Mouse (Mus musculus) lung, postnatal 0 days (tissue): Measurements from ENCODE around the gene Qrich2. TPM values are rescaled to one million over a fixed set of nuclear protein-coding genes. Genes with fewer than 3 reads are reported as not detected.

ENCODE experiments used
- ATAC-seq: fragments of 200-750 bp; cut with Nextera tagmentation; 2 replicates; pipeline ENCODE4 v1.8.0; 2017; ENCODE audit warnings: moderate library complexity
- DNase-seq: peaks from one replicate; pipeline ENCODE4 v3.0.0-alpha.2; 2016; ENCODE audit warnings: low spot score
- H3K27ac ChIP-seq: fragments of 300-500 bp; sonication (generic); 2 replicates; pipeline ENCODE4 v1.5.1; 2014; ENCODE audit warnings: antibody characterized with exemption, mild to moderate bottlenecking, low read length, mixed read lengths
- H3K27me3 ChIP-seq: fragments of 300-500 bp; sonication (generic); replicated peaks from 2 replicates; pipeline ENCODE4 v1.6.1; 2014; ENCODE audit warnings: low read length, mixed read lengths; ENCODE audit not compliant: insufficient read depth
- H3K36me3 ChIP-seq: fragments of 300-500 bp; sonication (generic); 2 replicates; pipeline ENCODE4 v1.6.1; 2014; ENCODE audit warnings: low read length, mixed read lengths; ENCODE audit not compliant: insufficient read depth
- H3K4me1 ChIP-seq: fragments of 300-500 bp; sonication (generic); 2 replicates; pipeline ENCODE4 v1.6.1; 2014; ENCODE audit warnings: antibody characterized with exemption, low read depth, low read length, mixed read lengths; ENCODE audit not compliant: insufficient read depth
- H3K4me2 ChIP-seq: fragments of 300-500 bp; sonication (generic); replicated peaks from 2 replicates; pipeline ENCODE4 v1.6.1; 2014; ENCODE audit warnings: low read depth, mild to moderate bottlenecking, low read length, moderate library complexity, mixed read lengths
- H3K4me3 ChIP-seq: fragments of 300-500 bp; sonication (generic); 2 replicates; pipeline ENCODE4 v1.5.1; 2014; ENCODE audit warnings: low read depth, low read length
- H3K9ac ChIP-seq: fragments of 300-500 bp; sonication (generic); replicated peaks from 2 replicates; pipeline ENCODE4 v1.6.1; 2014; ENCODE audit warnings: low read depth, mild to moderate bottlenecking
- H3K9me3 ChIP-seq: fragments of 300-500 bp; sonication (generic); 2 replicates; pipeline ENCODE4 v1.6.1; 2016; ENCODE audit warnings: low read length, mixed read lengths
- CTCF ChIP-seq: IDR thresholded peaks from 2 replicates; pipeline ENCODE4 v1.5.1; 2016; ENCODE audit warnings: antibody characterized with exemption, mild to moderate bottlenecking
- EP300 ChIP-seq: IDR thresholded peaks from 2 replicates; pipeline ENCODE4 v1.6.1; 2016; ENCODE audit warnings: antibody characterized with exemption, mild to moderate bottlenecking, control low read depth
- WGBS: fragments of 180-500 bp; shearing (Covaris S2); extraction: QIAGEN DNeasy Blood & Tissue Kit; methylation state at CpG from one replicate; pipeline ENCODE4 v1.1.7; 2014; 5-methylcytosine and 5-hydroxymethylcytosine counted together
- polyA plus RNA-seq: library from polyadenylated mRNA; unstranded; fragments of >200 nt; fragmentation: Nextera tagmentation; extraction: Ambion mirVana; gene quantifications from 2 replicates; pipeline ENCODE4 v1.2.1, GENCODE M21; 2015

Gene Qrich2
- polyA plus RNA-seq, 1 experiment from 2014 or later = 0.05 TPM

GRCm38 (mm10) chr11:116459786-116460185 lies 6.3 kb downstream of the Qrich2 start:
- no peak for ATAC-seq

DNA sequence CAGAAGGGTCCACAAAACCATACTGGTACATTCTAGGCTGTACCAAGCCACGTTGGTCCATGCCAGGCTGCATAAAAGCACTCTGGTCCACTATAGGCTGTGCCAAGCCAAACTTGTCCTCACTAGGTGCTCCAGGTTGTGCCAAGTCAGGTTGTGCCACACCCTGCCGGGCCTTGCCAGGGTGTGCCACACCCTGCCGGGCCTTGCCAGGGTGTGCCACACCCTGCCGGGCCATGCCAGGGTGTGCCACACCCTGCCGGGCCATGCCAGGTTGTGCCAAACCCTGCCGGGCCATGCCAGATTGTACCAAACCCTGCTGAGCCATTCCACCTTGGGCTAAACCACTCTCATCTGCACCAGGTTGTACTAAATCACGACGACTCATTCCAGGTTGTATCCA lies 9.8 kb downstream of the Qrich2 start:
- Histone ChIP-seq H3K4me1 (no peaks in the 10 kb centered on the region), H3K4me3 (no peak overlapping the region), H3K27me3 (no peaks in the 10 kb centered on the region), H3K9me3 (no peaks in the 10 kb centered on the region), H3K36me3 (no peaks in the 10 kb centered on the region), H3K9ac (no peak overlapping the region), H3K27ac (no peak overlapping the region), H3K4me2 (no peak overlapping the region)
- TF ChIP-seq CTCF (no peak), EP300 (no peak)
- DNase-seq (no peak), ATAC-seq (no peak)
- 76% methylated on average over 8 of the region's 8 CpGs for WGBS

More at GRCm38 (mm10) chr11:116459786-116460185, 6.3 kb downstream of the Qrich2 start:
- 56% methylated on average over 4 of the region's 4 CpGs for WGBS
- Histone ChIP-seq H3K36me3 (no peaks in the 10 kb centered on the region), H3K4me1 (no peaks in the 10 kb centered on the region), H3K4me2 (no peak overlapping the region), H3K9me3 (no peaks in the 10 kb centered on the region), H3K27ac (no peak overlapping the region), H3K4me3 (no peak overlapping the region), H3K27me3 (no peaks in the 10 kb centered on the region), H3K9ac (no peak overlapping the region)
- no peak for DNase-seq
- TF ChIP-seq CTCF (no peak), EP300 (no peak)

- Histone ChIP-seq H3K27me3 (no peaks in the 10 kb centered on the region), H3K27ac (no peak overlapping the region), H3K4me1 (no peaks in the 10 kb centered on the region), H3K9me3 (no peaks in the 10 kb centered on the region), H3K4me2 (no peak overlapping the region), H3K36me3 (no peaks in the 10 kb centered on the region), H3K4me3 (no peak overlapping the region), H3K9ac (no peak overlapping the region)
- ATAC-seq = no peak
- 76% methylated on average over 10 of the region's 10 CpGs for WGBS
- DNase-seq = no peak
- TF ChIP-seq CTCF (no peak), EP300 (no peak)
Measured at GRCm38 (mm10) chr11:116453889-116454288, 12.2 kb downstream of the Qrich2 start.

DNA sequence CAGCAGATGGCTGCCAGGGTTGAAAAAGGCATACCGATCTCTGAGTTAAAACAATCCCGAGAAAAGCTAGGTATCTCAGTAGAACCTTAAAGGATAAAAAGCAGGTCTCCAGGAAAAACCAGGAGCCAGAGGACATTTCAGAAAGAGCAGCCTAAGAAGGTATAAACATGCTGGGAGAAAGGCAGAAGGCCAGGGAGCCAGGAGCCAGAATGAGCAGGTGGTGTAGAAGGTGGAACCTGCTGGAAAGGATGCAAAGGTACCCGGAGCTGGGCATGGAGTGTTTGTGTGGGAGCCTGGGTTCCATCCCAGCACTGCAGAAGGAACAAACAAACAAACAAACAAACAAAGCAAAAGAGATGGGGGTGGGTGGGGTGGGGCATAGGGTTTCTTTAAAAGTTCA lies 16.7 kb downstream of the Qrich2 start:
- no peaks in the 10 kb centered on the region for H3K36me3 ChIP-seq
- no peak overlapping the region for H3K27ac ChIP-seq
- H3K4me2 ChIP-seq = no peak overlapping the region
- ATAC-seq (no peak), DNase-seq (no peak)
- TF ChIP-seq EP300 (no peak), CTCF (no peak)
- 0 out of 2 replicates have a peak, but pooled peaks cover 4% of the 10 kb centered on the region for H3K27me3 ChIP-seq
- no peaks in the 10 kb centered on the region for H3K9me3 ChIP-seq
- no peaks in the 10 kb centered on the region for H3K4me1 ChIP-seq
- H3K4me3 ChIP-seq = no peak overlapping the region
- no peak overlapping the region for H3K9ac ChIP-seq
- WGBS = 93% methylated on average over 3 of the region's 3 CpGs

GRCm38 (mm10) chr11:116447822-116448221 lies 18.2 kb downstream of the Qrich2 start:
- H3K36me3 ChIP-seq = no peaks in the 10 kb centered on the region
- no peak overlapping the region for H3K4me2 ChIP-seq
- H3K4me3 ChIP-seq = no peak overlapping the region
- no peak overlapping the region for H3K9ac ChIP-seq
- H3K27ac ChIP-seq = no peak overlapping the region
- no peaks in the 10 kb centered on the region for H3K9me3 ChIP-seq
- H3K4me1 ChIP-seq = no peaks in the 10 kb centered on the region
- no peak for ATAC-seq
- no peak for TF ChIP-seq EP300
- peak; percentile 35 for TF ChIP-seq CTCF
- H3K27me3 ChIP-seq = 0 out of 2 replicates have a peak, but pooled peaks cover 4% of the 10 kb centered on the region
- DNase-seq = no peak
- WGBS = 66% methylated on average over 5 of the region's 5 CpGs

DNA sequence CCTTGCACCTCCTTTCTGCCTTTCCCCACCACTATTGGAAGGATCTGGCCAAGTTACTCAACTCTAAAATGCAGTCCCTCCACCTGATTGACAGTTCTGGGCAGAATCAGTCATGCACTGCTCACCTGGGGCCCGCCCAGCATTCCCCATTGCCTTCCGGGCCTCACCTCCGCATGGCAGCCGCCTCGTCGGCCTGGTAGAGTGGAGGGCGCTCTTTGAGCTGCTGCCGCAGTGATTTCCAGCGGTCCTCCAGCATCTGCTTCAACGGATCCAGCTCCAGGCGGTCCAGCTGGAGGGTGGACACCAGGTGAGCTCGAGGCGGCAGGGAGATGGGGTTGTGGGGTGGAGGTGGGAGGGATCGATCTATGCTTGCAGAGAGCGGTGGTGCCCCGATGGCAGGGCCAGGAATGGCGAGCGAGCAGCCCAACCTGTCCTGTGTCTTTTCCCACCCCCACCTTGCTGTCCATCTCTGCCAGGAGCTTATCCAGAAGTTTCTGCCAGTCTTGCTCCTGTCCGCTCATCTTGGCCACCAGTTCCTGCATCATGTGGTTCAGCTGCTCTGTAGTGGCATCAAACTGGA lies 19.6 kb downstream of the Qrich2 start:
- DNase-seq (no peak), ATAC-seq (peak; percentile 37; the same call in 1 of the 2 replicates)
- Histone ChIP-seq H3K9me3 (no peaks in the 10 kb centered on the region), H3K27ac (no peak overlapping the region), H3K4me3 (no peak overlapping the region), H3K27me3 (0 out of 2 replicates have a peak, but pooled peaks cover 4% of the 10 kb centered on the region), H3K36me3 (no peaks in the 10 kb centered on the region), H3K9ac (no peak overlapping the region), H3K4me1 (no peaks in the 10 kb centered on the region), H3K4me2 (peak overlapping the region; percentile 3; the same call in 1 of the 2 replicates)
- 8% methylated on average over 19 of the region's 19 CpGs for WGBS
- no peak for TF ChIP-seq CTCF
- no peak for TF ChIP-seq EP300
